Mouse (Mus musculus): ENCODE measurements around the gene Tigd4.
"Not testable (repeated sequence)": the region's sequence is repeated elsewhere in the genome, so short reads cannot be mapped to it uniquely, and the experiment has no call there.

Tigd4 gene

DNA sequence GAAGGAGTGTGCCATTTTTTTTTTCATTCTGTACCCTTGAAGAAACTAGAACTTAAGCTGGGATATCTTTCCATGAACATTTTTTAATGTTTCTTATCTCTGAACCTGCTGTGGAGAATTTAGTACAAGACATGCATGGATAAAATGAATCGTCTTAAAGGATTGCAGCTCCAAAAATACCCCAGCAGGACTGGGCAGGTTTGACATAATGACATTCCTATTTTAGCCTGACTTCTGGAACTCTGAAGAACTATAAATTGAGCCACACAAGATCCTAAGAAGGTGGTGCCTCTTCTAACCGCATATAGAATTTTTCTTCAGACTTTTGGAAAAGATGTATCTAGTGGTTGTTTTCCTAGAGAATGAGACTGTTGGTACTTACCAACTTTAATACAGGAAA lies at the start of gene Tigd4:
Gene Tigd4 (plus strand): TSS at position 301 of the 400 bp plus-strand sequence.
- no peak for DNase-seq

DNA sequence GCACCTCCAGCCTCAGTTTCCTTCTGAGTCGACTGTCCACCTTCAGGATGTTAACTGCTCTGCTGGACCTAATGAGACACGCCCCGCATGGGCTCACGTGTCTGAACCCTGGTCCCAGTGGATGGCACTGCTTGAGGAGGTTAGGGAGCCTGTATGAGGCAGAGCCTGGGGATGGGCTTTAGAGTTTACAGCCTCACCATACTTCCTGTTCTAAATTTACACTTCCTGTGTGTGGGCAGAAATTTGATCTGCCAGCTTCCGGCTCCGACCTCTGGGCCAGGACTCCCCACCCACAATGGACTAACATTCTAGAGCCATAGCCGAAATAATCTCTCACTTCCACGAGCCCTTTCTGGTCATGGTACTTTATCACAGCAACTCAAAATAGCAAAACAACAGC lies 46.2 kb upstream of the Tigd4 start:
- DNase-seq, result no peak

GRCm38 (mm10) chr3:84555780-84556179 lies 37.6 kb upstream of the Tigd4 start:
- DNase-seq, result no peak

GRCm38 (mm10) chr3:84558301-84558700 lies 35.1 kb upstream of the Tigd4 start:
- no peak for DNase-seq

DNA sequence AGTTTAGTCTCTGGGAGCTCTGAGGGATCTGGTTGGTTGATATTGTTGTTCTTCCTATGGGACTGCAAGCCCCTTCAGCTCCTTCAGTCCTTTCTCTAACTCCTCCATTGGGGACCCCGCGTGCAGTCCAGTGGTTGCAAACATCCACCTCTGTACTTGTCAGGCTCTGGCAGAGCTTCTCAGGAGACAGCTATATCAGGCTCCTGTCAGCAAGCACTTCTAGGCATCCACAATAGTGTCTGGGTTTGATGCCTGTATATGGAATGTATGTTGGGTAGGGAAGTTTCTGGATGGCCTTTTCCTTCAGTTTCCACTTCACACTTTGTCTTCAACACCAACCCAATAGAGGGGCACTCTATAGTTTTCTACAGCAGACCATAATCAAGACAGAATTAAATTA lies 30.5 kb upstream of the Tigd4 start:
- DNase-seq, result not testable (repeated sequence)

- no peak for DNase-seq
These were observed 30.0 kb upstream of the Tigd4 start for GRCm38 (mm10) chr3:84563415-84563814.

GRCm38 (mm10) chr3:84568540-84568939 lies 24.8 kb upstream of the Tigd4 start:
- DNase-seq, result no peak

- no peak for DNase-seq
These were observed 23.8 kb upstream of the Tigd4 start for GRCm38 (mm10) chr3:84569587-84569986.

GRCm38 (mm10) chr3:84570501-84570900 lies 22.9 kb upstream of the Tigd4 start:
- no peak for DNase-seq

DNA sequence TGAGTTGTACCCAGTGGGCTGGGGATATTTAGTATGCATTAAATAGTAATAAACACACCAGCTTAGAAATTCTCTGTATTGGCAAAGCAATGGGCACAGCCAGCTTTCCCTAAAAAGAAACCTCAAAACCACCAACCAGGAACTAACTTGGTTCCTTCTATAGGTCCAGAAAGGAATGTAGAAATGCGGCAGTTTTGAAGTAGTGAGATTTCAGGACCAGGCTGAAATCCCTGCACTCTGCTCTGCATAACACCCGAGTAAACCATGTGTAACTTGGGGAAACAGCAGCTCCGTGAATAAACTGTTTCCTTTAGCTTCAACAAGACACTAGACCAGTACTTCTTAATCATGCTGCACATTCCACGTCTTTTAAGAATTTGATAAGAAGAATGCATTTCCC lies 12.7 kb upstream of the Tigd4 start:
- no peak for DNase-seq

GRCm38 (mm10) chr3:84581696-84582022 lies 11.7 kb upstream of the Tigd4 start:
- no peak for DNase-seq

- DNase-seq, result peak; percentile 96
These were observed 11.1 kb upstream of the Tigd4 start, which contains the start of gene Arfip1 for GRCm38 (mm10) chr3:84582023-84582912. TSS of gene Arfip1 (minus strand) at chr3:84582625.

GRCm38 (mm10) chr3:84582913-84583276 lies 10.5 kb upstream of the Tigd4 start:
- DNase-seq, result no peak

DNA sequence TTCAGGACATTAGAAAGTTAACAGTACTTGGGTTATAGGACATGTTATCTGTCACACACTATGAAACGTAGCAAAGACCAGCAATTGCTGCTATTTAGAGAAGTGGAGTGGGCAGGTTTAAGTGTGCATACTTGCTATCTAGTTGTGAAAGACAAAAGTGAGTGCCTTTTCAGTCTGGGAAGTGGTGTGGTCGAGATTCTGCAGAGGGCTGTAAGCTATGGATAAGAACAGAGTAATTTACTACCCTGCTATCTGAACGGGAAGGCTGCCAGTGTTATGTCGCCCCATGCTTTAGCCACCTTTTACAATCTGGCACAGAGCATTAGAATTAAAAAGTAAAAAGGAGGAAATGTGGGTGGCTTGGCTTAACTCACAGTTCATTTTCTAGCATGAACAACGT lies 6.6 kb upstream of the Tigd4 start:
- no peak for DNase-seq

GRCm38 (mm10) chr3:84594894-84595676 lies 1.7 kb downstream of the Tigd4 start:
- DNase-seq, result peak; percentile 36

GRCm38 (mm10) chr3:84595677-84596234 lies 2.4 kb downstream of the Tigd4 start:
- no peak for DNase-seq

DNA sequence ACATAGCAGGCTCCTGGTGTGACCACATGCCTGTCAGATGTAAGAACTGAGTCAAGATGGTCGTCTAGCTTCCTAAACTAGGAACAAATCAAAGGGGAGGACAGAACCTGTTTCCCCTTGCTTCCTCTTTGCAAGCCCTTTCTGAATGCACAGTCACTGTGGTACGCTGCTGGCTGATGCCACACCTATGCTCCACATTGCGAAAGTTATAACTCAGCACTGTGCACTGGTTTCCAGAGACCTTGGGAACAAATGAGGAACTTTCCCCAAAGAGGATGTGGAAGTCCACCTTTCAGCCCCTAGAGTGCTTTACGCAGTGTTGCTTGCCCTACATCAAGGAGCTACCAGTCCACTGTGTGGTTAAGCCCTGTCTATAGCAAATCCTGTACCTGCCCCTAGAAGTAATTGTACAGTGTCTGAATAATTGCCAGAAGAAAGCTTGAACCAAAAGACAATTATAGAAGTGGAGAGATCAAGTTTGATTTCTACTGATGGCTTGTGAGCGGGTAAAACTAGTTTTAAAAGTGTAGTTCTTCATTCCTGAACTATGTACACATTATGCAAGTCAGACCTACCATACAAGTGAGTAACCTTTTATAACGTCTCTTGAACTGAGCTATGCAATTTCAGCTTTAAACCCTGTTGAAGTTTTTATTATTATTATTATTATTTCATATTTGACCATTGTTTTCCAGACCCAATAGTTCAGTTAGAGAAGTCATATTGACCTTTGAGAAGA lies 4.8 kb downstream of the Tigd4 start:
- no peak for DNase-seq

DNA sequence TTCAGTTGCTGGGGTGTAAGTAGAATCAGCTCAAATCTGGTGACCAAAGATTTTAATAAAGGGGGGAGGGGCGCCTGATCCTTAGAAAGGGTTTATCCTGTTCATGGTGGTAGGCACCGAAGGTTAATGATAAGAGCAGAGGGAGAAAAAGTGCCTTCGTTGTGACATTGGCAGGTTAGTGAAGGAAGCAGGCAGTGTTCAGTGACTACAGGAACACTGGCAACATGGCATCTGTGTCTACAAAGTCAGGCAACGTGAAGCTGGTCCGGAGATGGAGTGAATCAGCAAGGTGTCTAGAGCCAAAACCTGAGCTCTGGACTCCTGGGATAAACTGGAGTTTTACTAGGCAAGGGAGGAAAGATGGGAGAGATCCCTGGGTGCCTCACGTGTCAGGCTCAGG lies 5.4 kb downstream of the Tigd4 start:
- DNase-seq, result no peak

DNA sequence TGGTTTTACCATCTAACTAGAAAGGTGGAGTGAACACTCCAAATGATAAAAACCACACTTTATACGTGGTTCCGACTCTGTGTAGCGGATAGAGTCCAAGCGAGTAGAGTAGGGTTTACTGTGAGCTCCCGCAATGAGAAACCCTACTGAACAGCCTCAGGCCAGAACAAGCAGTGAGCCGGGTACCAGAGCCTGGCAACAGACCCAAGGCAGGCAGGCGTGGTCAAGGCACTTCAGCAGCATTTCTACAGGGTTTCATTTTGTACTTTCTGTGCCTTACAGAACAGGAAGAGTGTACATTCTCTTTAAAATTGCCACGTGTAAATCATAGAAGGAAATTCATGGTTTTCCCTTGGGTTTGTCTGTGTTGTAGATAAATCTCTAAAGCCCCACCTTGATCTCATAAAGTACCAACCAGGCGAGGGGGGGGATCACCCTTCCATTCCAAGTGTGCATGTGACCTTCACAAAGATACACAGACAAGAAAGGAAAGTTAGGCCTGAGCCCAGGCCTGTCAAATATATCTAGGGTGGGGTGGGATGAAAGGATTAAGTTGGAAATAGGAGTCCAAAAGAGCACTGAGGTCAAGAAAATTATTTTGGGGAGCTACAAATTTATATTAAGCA lies 8.6 kb downstream of the Tigd4 start:
- no peak for DNase-seq

DNA sequence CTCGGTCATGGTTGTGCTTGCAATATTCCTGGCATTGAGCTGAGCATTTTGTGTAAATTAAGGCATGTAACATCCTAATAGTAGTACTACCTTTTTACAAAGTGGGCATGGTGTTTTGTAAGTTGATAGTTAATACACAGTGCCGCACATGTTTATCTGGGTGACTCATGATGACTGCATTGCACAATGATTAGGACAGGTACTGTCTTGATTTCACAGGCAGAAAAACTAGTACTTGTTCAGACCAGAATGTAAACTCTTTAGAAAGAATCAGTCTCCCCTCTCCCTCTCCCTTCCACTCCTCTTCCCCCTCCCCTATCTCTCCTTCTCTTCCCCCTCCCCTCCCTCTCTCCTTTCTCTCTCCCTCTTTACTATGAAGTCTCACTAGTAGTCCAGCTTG lies 9.4 kb downstream of the Tigd4 start:
- no peak for DNase-seq

GRCm38 (mm10) chr3:84603212-84603611 lies 9.8 kb downstream of the Tigd4 start:
- DNase-seq, result no peak

DNA sequence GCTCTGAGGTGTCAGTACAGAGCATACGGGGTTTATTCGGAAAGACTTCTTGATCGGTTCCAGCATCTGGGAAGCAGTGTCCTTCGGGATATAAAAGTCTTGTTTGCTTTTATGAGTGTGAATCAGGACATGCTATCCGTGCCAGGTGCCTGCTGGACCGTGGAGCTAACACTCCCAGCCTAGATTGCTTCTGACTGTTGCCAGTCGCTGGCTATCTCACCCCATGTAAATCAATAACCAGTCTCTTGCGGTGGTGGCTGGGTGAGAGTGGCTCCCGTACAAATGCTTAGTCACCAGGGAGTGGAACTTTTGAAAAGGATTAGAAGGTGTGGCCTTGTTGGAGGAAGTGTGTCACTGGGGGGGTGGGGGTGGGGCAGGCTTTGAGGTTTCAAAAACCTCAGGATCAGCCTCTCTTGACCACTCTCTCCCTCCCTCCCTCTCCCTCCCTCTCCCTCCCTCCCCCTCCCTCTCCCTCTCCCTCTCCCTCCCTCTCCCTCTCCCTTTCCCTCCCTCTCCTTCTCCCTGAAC lies 16.9 kb downstream of the Tigd4 start:
- DNase-seq, result no peak
